Mouse (Mus musculus) cerebellum, postnatal 10 days (tissue): ENCODE measurements around the gene Ccdc121.
"Not testable (repeated sequence)": the region's sequence is repeated elsewhere in the genome, so short reads cannot be mapped to it uniquely, and the experiment has no call there.

Source experiments
- DNase-seq, 2 experiments: peaks; one replicate each; pipeline ENCODE4 v3.0.0; 2021; ENCODE audit warnings: mixed read lengths in 2 of 2

Ccdc121 gene

DNA sequence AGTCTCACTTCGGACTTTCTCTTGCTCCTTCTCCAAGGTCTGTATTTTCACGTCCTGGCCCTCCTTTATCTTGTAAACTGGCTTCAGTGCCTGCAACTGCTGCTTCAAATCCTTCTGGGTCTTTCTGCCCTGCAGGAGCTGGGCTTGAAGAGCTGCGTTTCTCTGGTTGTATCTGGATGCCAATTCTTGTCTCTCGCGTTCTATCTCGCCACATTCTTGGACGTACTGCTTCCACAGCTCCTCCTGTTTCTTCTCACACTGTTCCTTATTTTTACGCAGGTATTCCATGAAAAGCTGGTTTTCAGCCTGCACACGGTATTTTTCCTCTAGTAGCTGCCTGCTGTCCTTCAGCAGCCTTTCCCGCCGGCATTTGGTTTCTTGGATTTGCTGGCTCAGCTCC lies 396 bp downstream of the Ccdc121 start:
- DNase-seq: not testable (repeated sequence)

DNA sequence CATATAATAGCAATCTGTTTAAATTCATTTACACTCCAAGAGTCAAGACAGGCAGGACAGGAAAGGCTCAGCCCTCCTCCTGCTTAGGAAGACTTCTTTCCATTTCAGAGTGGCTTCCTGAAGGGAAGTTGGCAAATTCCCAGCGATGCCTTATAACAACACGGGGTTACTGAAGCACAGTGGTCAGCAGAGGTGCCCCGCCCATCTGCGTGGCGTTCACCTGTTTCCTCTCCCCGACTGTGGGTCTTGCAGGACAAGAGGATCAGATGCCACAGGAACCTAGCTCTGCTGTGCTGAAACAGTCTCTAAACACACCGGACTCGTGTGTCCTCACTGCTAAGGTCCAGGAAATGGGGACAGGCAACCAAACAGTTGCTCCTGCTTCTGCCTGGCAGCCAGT lies 5.9 kb downstream of the Ccdc121 start:
- no peak for DNase-seq

DNA sequence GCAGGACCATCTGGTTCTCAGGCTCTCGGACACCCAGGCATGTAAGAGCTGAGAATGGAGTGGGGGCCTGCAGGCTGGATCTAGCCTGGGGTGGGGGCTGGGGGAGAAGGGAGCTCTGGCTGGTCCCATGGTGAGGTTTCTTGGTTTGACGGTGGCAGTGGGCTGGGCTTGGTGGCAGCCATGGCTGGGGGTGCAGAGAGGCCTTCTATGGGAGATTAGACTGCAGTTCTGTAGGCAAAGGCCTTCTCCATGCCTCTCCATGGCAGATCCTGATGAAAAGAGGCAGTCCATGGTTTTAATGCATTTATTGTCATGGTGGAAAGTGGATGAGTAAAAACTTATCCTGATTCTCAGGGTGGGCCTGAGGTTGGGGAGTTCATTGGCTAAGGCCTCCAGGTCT lies 7.8 kb downstream of the Ccdc121 start:
- no peak for DNase-seq

- DNase-seq: peak; percentile 62 to 64
These were observed 26.6 kb downstream of the Ccdc121 start for GRCm38 (mm10) chr1:181484696-181485095.

DNA sequence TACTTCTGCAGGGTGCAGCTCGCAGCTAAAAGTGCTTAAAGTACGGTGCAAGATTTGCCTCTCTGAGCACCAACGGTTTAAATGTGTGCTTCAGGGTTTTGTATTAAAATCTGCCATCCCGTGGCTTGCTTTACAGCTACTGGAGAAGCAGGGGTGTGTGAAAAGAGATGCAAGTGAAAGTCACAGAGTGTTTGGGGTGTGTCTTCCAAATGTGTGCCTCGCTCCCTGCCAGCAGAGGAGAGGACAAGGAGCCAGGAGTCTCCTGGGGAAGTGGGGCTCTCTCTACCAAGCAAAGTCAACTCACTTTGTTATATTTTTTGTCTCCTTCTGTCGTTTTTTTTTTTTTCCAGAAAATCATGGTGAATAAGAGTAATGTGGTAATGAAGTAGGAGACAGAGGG lies 34.7 kb downstream of the Ccdc121 start:
- no peak for DNase-seq

DNA sequence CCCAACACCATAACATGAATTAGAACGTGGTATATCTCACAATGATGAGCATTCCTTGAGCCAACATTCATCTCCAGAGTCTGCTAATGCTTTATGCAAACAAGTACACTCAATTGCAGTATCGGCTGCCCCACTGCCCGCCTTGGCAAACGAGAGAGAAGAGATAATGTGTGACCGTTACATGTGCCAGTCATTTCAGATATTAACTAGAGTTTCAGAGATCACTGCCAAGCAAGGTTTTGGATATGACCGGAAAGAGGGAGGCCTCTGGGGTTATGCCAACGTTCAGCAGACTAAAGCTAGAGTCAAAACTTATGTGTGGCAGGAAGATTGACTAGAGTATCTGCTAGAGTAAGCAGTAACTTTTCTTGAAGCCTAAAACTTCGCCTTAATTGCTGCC lies 35.1 kb downstream of the Ccdc121 start:
- peak; percentile 19 to 44 for DNase-seq

GRCm38 (mm10) chr1:181469415-181469814 lies 41.8 kb downstream of the Ccdc121 start:
- DNase-seq: no peak

DNA sequence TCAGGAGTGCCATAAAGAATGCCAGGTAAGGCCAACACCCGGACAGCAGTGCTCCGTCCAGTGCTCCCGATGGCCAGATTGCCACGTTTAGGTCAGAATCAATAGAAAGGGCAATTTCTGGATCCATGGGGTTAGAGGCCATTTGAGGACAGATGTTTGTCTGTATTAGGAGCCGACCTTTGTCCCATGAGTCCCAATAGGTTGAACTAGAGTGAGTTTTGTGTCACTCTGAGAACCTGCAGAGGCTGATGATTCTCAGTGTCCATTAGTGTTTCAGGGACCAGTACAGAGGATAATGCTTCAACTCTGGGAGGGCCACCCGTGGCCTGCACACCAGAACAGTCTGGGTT lies 44.0 kb downstream of the Ccdc121 start:
- no peak for DNase-seq

GRCm38 (mm10) chr1:181466601-181467320 lies 44.5 kb downstream of the Ccdc121 start:
- peak; percentile 87 to 92 for DNase-seq

GRCm38 (mm10) chr1:181466040-181466439 lies 45.2 kb downstream of the Ccdc121 start:
- peak in 1 of 2 experiments; percentile 39 for DNase-seq

GRCm38 (mm10) chr1:181465027-181465426 lies 46.2 kb downstream of the Ccdc121 start:
- DNase-seq: peak; percentile 25 to 41

DNA sequence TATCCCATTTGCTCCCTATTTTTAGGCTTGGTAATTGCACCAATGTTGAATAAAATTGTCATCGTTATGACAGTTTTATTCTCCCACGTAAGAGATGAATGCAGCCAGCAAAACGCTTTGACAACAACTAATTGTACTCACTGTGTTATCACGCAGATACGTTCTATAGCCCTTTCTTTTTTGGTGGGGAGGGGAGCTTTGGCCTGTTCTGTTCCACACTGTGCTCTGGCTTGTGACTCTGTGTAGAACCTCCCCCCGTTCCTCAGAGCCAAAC lies 48.4 kb downstream of the Ccdc121 start:
- no peak for DNase-seq

DNA sequence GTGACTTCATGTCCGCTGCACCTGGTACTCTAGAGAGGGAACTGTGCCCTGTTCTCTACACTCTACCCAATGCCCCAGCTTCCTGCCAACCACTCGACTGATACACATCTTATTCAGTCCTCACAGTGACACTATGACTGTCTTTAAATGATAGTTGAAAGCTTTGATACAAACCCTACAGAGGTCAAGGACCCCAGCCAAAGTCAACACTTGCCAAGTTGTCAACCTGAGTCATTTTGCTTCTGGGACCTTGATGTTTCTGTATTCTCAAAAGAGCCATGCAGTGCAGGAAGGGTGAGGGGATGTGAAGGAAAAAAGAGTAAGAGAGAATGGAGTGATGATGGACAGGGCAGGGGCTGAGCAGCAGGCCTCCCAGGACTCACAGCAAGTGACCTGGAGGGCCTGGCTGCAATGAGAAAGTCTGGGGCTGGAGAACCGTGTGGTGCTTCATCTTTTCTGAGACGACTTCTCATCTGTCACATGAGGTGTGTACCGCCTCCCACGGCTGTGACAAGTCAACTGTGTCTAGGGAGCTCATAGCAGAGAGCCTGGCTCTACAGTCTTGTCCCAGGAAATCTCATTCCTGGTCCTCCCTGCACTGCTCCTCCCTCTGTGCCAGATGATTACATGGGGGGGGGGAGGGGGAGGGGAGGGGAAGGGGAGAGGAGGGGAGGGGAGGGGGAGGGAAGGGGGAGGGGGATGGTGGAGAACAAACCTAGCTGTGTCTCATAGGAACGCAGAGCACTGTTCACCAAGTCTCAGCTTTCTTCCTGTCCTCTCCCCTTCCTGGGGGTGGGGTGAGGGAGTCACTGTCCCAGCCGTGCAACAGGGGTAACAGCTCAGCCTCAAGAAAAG lies 49.0 kb downstream of the Ccdc121 start:
- DNase-seq: no peak

DNA sequence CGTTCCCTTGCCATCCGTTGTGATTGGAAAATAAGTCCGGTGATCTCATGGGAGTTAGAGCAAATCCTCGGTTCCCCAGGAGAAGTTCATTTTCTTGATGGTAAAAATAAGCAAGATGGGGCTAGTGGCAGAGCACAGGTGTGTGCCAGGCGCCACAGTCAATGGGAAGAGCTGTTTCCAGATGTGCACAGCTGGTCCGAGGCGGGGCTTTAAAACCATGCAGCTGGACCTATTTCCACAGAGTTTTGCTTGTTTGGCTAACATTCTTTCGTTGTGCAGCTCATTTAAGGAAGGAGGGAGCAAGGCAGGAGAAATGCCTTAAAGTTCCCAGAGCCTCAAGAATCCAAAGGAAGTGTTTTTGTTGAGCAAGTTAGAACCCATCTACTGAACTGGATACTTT lies 49.8 kb downstream of the Ccdc121 start:
- no peak for DNase-seq

- DNase-seq: no peak
These were observed 51.0 kb downstream of the Ccdc121 start for GRCm38 (mm10) chr1:181460283-181460682.
